8 mouse cellular contexts compared by ENCODE assay signal in the genomic region with DNA sequence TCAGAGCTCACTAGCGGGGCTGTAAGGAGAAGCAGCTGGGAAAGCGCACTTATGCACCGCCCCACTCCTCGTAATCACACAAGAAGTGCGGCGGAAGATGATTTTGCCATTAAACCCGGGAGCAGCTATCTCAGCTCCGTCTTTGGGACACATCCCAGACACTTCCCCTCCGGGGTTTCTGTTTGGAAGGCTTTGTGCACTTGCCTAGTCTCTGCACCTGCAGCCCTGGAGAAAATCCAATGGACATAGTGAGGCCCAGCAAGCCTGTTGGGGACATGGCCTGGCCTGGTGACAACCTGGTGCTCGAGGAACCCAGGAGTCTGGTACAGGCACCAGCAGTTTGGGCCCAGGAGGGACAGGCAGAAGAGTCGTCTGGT. TPM values are rescaled to one million over a fixed set of nuclear protein-coding genes. Genes with fewer than 3 reads are reported as not detected.
DNase-seq lines count a peak whose midpoint lies in the region; ATAC-seq and TF ChIP-seq lines count a peak whose summit lies in the region.

No protein-coding gene starts in this region.

- peaks cover 18% of the 10 kb centered on the region for H3K4me1 ChIP-seq in liver, embryonic 11.5 days (replicated peaks; ENCODE audit: control insufficient read depth, insufficient read depth, low read length)
- peaks cover 18% of the 10 kb centered on the region for H3K4me1 ChIP-seq in stomach, embryonic 15.5 days

- ATAC-seq in liver, embryonic 11.5 days (replicated peaks; ENCODE audit: low FRiP score): peak; percentile 8
- no peak; the same call in 1 of the 2 replicates for ATAC-seq in stomach, embryonic 15.5 days (ENCODE audit: insufficient read depth, low FRiP score, low read depth)

- no peaks in the 10 kb centered on the region for H3K9me3 ChIP-seq in liver, embryonic 11.5 days (ENCODE audit: control insufficient read depth, low read length)
- no peaks in the 10 kb centered on the region for H3K9me3 ChIP-seq in stomach, embryonic 15.5 days

- H3K27me3 ChIP-seq in liver, embryonic 11.5 days (replicated peaks; ENCODE audit: control insufficient read depth, insufficient read depth, low read length): 0 out of 2 replicates have a peak, but pooled peaks cover 2% of the 10 kb centered on the region
- no peaks in the 10 kb centered on the region for H3K27me3 ChIP-seq in stomach, embryonic 15.5 days (replicated peaks)

- WGBS in liver, embryonic 11.5 days: 11% methylated on average over 11 of the region's 11 CpGs
- WGBS in stomach, embryonic 15.5 days: 8% methylated on average over 11 of the region's 11 CpGs

- peak overlapping the region; percentile 86 for H3K4me3 ChIP-seq in layer of hippocampus, adult 2 months
- peak overlapping the region; percentile 77 for H3K4me3 ChIP-seq in liver, embryonic 11.5 days (ENCODE audit: low read depth, low read length)
- H3K4me3 ChIP-seq in stomach, embryonic 15.5 days (replicated peaks): peak overlapping the region; percentile 83

- peak overlapping the region; percentile 69 for H3K4me2 ChIP-seq in liver, embryonic 11.5 days
- H3K4me2 ChIP-seq in stomach, embryonic 15.5 days: peak overlapping the region; percentile 65

- no peak for DNase-seq in layer of hippocampus, adult 2 months (ENCODE audit: low spot score in 2 of 2)
- DNase-seq in layer of hippocampus, postnatal 10 days (ENCODE audit: low spot score in 2 of 2): no peak
- peak; percentile 67 for DNase-seq in cerebellum, adult 11 months
- peak; percentile 33 for DNase-seq in gastrocnemius, postnatal 10 days
- no peak for DNase-seq in liver, embryonic 11.5 days (ENCODE audit: low spot score)
- DNase-seq in spleen, postnatal 14 days (ENCODE audit: low spot score in 2 of 2): no peak
- DNase-seq in right cerebral cortex, adult 2 months (ENCODE audit: low spot score in 2 of 2): no peak

- TF ChIP-seq CTCF in layer of hippocampus, adult 2 months (conservative IDR thresholded peaks at IDR 0.05): no peak

- peak overlapping the region; percentile 38; the same call in 1 of the 2 replicates for H3K9ac ChIP-seq in liver, embryonic 11.5 days (ENCODE audit: low read depth, low read length)
- no peak overlapping the region for H3K9ac ChIP-seq in stomach, embryonic 15.5 days

- H3K36me3 ChIP-seq in liver, embryonic 11.5 days (ENCODE audit: control insufficient read depth, insufficient read depth, low read length): peaks cover 8% of the 10 kb centered on the region
- peaks cover 15% of the 10 kb centered on the region for H3K36me3 ChIP-seq in stomach, embryonic 15.5 days

- peak overlapping the region; percentile 66 for H3K27ac ChIP-seq in layer of hippocampus, adult 2 months
- H3K27ac ChIP-seq in liver, embryonic 11.5 days (ENCODE audit: low read depth, low read length): no peak overlapping the region
- no peak overlapping the region for H3K27ac ChIP-seq in stomach, embryonic 15.5 days

RNA-seq across cellular contexts. Expression of gene Lrpap1, which starts 0.3 kb away (rescaled TPM):
- total RNA-seq in layer of hippocampus, adult 2 months (2021): 100 to 1,000 TPM; 150 to 159 TPM
- 100 to 1,000 TPM; 130 to 149 TPM for total RNA-seq in layer of hippocampus, postnatal 10 days (2021)
- total RNA-seq in gastrocnemius, postnatal 10 days (2021): 10 to 100 TPM; 37.2 to 42.7 TPM
- 97.9 and 103 TPM in 2 replicates for polyA plus RNA-seq in liver, embryonic 11.5 days (2014; fragmentation: Nextera tagmentation; extraction: Ambion mirVana)
- 136 and 168 TPM in 2 replicates for polyA plus RNA-seq in stomach, embryonic 15.5 days (2015; fragmentation: Nextera tagmentation; extraction: Ambion mirVana)

RNA-seq across cellular contexts. Expression of gene Dok7, which starts 49.3 kb away (rescaled TPM):
- 10 to 100 TPM; 19.5 to 20.0 TPM for total RNA-seq in layer of hippocampus, adult 2 months (2021)
- total RNA-seq in layer of hippocampus, postnatal 10 days (2021): 10 to 100 TPM; 16.6 to 20.5 TPM
- 10 to 100 TPM; 25.8 to 30.4 TPM for total RNA-seq in gastrocnemius, postnatal 10 days (2021)
- 0.08 and 0.29 TPM in 2 replicates for polyA plus RNA-seq in liver, embryonic 11.5 days (2014; fragmentation: Nextera tagmentation; extraction: Ambion mirVana)
- 1.8 and 2.1 TPM in 2 replicates for polyA plus RNA-seq in stomach, embryonic 15.5 days (2015; fragmentation: Nextera tagmentation; extraction: Ambion mirVana)

Comparison
In these comparisons a context has a peak if more than half of its experiments do, and no peak if none do; other contexts are left out.
1. DNase-seq: peak in cerebellum, adult 11 months (single experiment) and gastrocnemius, postnatal 10 days (single experiment); none in layer of hippocampus, adult 2 months (0 of 2), layer of hippocampus, postnatal 10 days (0 of 2), liver, embryonic 11.5 days (single experiment), spleen, postnatal 14 days (0 of 2) and right cerebral cortex, adult 2 months (0 of 2).
2. Peak in every context shown above with its lines, with median percentiles within 50 percentile points of each other: H3K4me3 ChIP-seq.